Mouse (Mus musculus) ES-E14 (cell line): ENCODE measurements around the gene Gm26620. TPM values are rescaled to one million over a fixed set of nuclear protein-coding genes. Genes with fewer than 3 reads are reported as not detected.

Experiments
- DNase-seq: peaks from one replicate; pipeline ENCODE4 v3.0.0-alpha.2; 2013; ENCODE audit warnings: low read depth, low spot score
- H3K27ac ChIP-seq: 2 replicates; pipeline ENCODE4 v1.5.1; 2012; ENCODE audit warnings: low read depth, mild to moderate bottlenecking, low read length, moderate library complexity, mixed read lengths; ENCODE audit not compliant: poor library complexity, insufficient read depth, severe bottlenecking
- H3K36me3 ChIP-seq: 2 replicates; pipeline ENCODE4 v1.6.1; 2012; ENCODE audit warnings: mild to moderate bottlenecking, low read length, moderate library complexity, mixed read lengths; ENCODE audit not compliant: control insufficient read depth, poor library complexity, insufficient read depth, severe bottlenecking
- H3K4me1 ChIP-seq, 2 experiments: fragments of 150-350 bp in 1 of 2; sonication (generic) in 1 of 2; 2 replicates each; pipeline ENCODE4 v1.6.1; 2012; ENCODE audit warnings: low read length in 2 of 2, mild to moderate bottlenecking in 1 of 2, mixed read lengths in 1 of 2; ENCODE audit not compliant: control insufficient read depth in 2 of 2, insufficient read depth in 2 of 2, poor library complexity in 1 of 2
- H3K4me3 ChIP-seq, 2 experiments: fragments of 150-350 bp in 1 of 2; sonication (generic) in 1 of 2; 2 replicates each; pipeline ENCODE4 v1.5.1; 2012; ENCODE audit warnings: low read length in 2 of 2, low read depth in 1 of 2, mild to moderate bottlenecking in 1 of 2, mixed read lengths in 1 of 2; ENCODE audit not compliant: insufficient read depth in 1 of 2, poor library complexity in 1 of 2, severe bottlenecking in 1 of 2
- H3K9ac ChIP-seq: 2 replicates; pipeline ENCODE4 v1.6.1; 2012; ENCODE audit warnings: low read depth, mild to moderate bottlenecking, low read length, mixed read lengths; ENCODE audit not compliant: poor library complexity, insufficient read depth, severe bottlenecking
- H3K9me3 ChIP-seq: fragments of 150-350 bp; sonication (generic); 2 replicates; pipeline ENCODE4 v1.6.1; 2012; ENCODE audit warnings: low read depth, mild to moderate bottlenecking, low read length; ENCODE audit not compliant: control insufficient read depth, insufficient read depth
- CHD2 ChIP-seq: IDR thresholded peaks from 2 replicates; pipeline ENCODE4 v1.6.1; 2014; ENCODE audit warnings: mild to moderate bottlenecking, low read depth, low read length, inconsistent platforms
- HCFC1 ChIP-seq: IDR thresholded peaks from 2 replicates; pipeline ENCODE4 v1.6.1; 2012; ENCODE audit warnings: low read length, inconsistent platforms, borderline replicate concordance; ENCODE audit not compliant: insufficient read depth
- MAFK ChIP-seq: IDR thresholded peaks from 2 replicates; pipeline ENCODE4 v1.6.1; 2014; ENCODE audit warnings: mild to moderate bottlenecking, low read depth, low read length, inconsistent platforms; ENCODE audit not compliant: insufficient read depth
- ZC3H11A ChIP-seq: IDR thresholded peaks from 2 replicates; pipeline ENCODE4 v1.6.1; 2012; ENCODE audit warnings: low read depth, mild to moderate bottlenecking, inconsistent platforms, low read length, borderline replicate concordance
- ZNF384 ChIP-seq: IDR thresholded peaks from 2 replicates; pipeline ENCODE4 v1.6.1; 2012; ENCODE audit warnings: low read depth, low read length, inconsistent platforms
- in situ Hi-C, 2 experiments: fragments of 600-800 bp; cut with MboI; formaldehyde crosslinking; loops; one replicate each; pipeline ENCODE4 v1.15.1; 2025; ENCODE audit warnings: low sequenced_read_pairs in 2 of 2, inconsistent platforms in 1 of 2; ENCODE audit not compliant: unreplicated experiment in 2 of 2
- total RNA-seq: library from RNA; depleted of rRNA; stranded (reverse); fragments of 300-350 nt; gene quantifications from 2 replicates; pipeline ENCODE4 v1.2.3, GENCODE M21; 2012; rRNA removed

The Gm26620 gene
- 2.8 and 3.5 TPM in 2 replicates for total RNA-seq

DNA sequence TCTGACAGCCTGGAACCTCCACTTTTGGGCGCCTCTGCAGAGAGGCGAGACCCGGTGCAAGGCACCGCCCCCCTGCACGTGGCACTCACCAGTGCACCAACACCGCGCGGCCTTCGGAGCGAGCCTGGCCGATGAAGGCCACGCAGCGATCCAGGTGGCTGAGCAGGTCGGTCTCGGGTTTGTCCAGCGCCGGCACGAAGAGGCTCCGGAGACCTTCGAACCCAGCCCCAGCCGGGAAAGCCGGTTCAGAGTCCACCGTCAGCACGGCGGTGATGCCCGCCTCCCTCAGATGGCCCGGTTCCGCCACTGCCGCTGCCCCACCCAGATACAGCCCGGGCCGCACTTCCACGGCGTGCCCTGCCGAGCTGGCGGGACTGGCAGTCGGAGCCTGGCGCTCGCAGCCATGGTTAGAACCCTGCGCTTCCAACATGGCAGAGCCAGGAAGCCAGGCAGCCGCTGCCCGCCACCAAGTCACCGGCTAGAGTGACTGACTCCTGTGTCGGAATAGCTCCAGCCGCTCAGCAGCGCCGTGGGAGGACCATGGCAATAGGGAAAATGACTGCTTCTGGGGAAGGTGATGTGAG is at the start of gene Gm26620, which contains the start of gene Dusp12:
Gm26620 (plus strand) TSS at position 88 of the 584 bp plus-strand sequence.
Dusp12 (minus strand) TSS at position 563 of the 584 bp plus-strand sequence.
- in situ Hi-C loops, result loop anchor here (25.0 kb wide), 2 partner anchors 102 to 352 kb away; partner anchors contain the start of genes Apoa2 (in 1 of the 2), Fcer1g (in 1 of the 2) and Fcgr2b (in 1 of the 2)
- Histone ChIP-seq H3K9ac (peak within 1 kb of the TSS; percentile 96), H3K4me1 (peaks cover 3 to 4% of the 10 kb centered on the region in 2 experiments; a peak in 3 of 4 replicates), H3K27ac (peak within 1 kb of the TSS; percentile 45; the same call in 1 of the 2 replicates), H3K9me3 (no peaks in the 10 kb centered on the region), H3K36me3 (peaks cover 2% of the 10 kb centered on the region), H3K4me3 (peak within 1 kb of the TSS; percentile 95 to 98)
- TF ChIP-seq ZC3H11A (no peak), HCFC1 (0 out of 2 replicates have a peak, but pooled peaks have one; percentile 39)
- peak; percentile 80 for DNase-seq

DNA sequence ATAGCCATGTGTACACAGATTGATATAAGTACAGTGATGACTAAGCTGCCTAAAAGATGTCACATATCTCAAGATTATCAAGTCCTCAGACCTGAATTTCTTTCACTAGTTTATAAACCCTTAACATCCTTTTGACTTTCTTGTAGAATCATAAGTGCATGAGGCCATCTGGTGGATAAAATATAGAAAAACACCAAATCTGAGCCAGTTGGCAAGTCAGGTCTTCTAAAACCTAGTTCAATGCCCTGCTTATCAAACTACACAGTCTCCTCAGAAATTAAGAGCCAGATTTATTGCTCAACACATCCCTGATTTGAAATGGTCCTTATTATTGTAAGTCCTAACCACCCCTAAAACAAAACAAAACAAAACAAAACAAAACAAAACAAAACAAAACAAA is 45.2 kb upstream of the Gm26620 start:
- TF ChIP-seq HCFC1 (no peak), ZC3H11A (no peak), MAFK (no peak), CHD2 (no peak), ZNF384 (no peak)
- in situ Hi-C loops, result no loop called here
- no peak for DNase-seq
- Histone ChIP-seq H3K9ac (no peak overlapping the region), H3K4me1 (no peaks in the 10 kb centered on the region), H3K4me3 (no peak overlapping the region), H3K36me3 (peaks cover 7% of the 10 kb centered on the region; the same call in 1 of the 2 replicates), H3K9me3 (no peaks in the 10 kb centered on the region), H3K27ac (no peak overlapping the region)

- H3K9ac ChIP-seq, result no peak overlapping the region
- TF ChIP-seq ZNF384, result no peak
- H3K4me1 ChIP-seq, result no peaks in the 10 kb centered on the region
- H3K27ac ChIP-seq, result no peak overlapping the region
- no peak for DNase-seq
- no peaks in the 10 kb centered on the region; the same call in 1 of the 2 replicates for H3K36me3 ChIP-seq
- H3K9me3 ChIP-seq, result no peaks in the 10 kb centered on the region
- no peak overlapping the region for H3K4me3 ChIP-seq
- in situ Hi-C loops, result no loop called here
Measured at GRCm38 (mm10) chr1:170844380-170844779, 40.5 kb upstream of the Gm26620 start.

GRCm38 (mm10) chr1:170845448-170846307 is 39.2 kb upstream of the Gm26620 start:
- Histone ChIP-seq H3K36me3 (peaks cover 3% of the 10 kb centered on the region; the same call in 1 of the 2 replicates), H3K9ac (no peak overlapping the region), H3K4me3 (no peak overlapping the region), H3K4me1 (no peaks in the 10 kb centered on the region; a peak in 1 of 4 replicates), H3K9me3 (no peaks in the 10 kb centered on the region), H3K27ac (no peak overlapping the region)
- TF ChIP-seq MAFK, result no peak
- no peak for TF ChIP-seq ZC3H11A
- no peak for TF ChIP-seq ZNF384
- TF ChIP-seq CHD2, result no peak
- no peak for TF ChIP-seq HCFC1
- in situ Hi-C loops, result no loop called here
- DNase-seq, result no peak
